Mouse (Mus musculus): ENCODE results near the gene Rgl3. TPM values are rescaled to one million over a fixed set of nuclear protein-coding genes. Genes with fewer than 3 reads are reported as not detected.

Rgl3 gene
- polyA plus RNA-seq, 1 experiment from 2014 or later, result 2.1 TPM

GRCm38 (mm10) chr9:21963417-21963816, 25.8 kb downstream of the Rgl3 start, which contains the start of gene Epor:
TSS of gene Epor (minus strand) at chr9:21963506.
- Histone ChIP-seq H3K36me3 (ENCODE audit: control insufficient read depth, insufficient read depth, low read length) (no peaks in the 10 kb centered on the region), H3K9ac (ENCODE audit: low read depth, low read length) (peak within 1 kb of the TSS; percentile 41), H3K4me3 (ENCODE audit: low read length) (peak within 1 kb of the TSS; percentile 41), H3K9me3 (ENCODE audit: control insufficient read depth, low read length) (no peaks in the 10 kb centered on the region), H3K4me1 (ENCODE audit: control insufficient read depth, insufficient read depth, low read depth, low read length) (peaks cover 15% of the 10 kb centered on the region), H3K4me2 (ENCODE audit: low read length) (peak within 1 kb of the TSS; percentile 59), H3K27ac (ENCODE audit: low read depth, low read length) (no peak within 1 kb of the TSS), H3K27me3 (replicated peaks; ENCODE audit: control insufficient read depth, insufficient read depth, low read length) (peaks cover 35% of the 10 kb centered on the region)
- ATAC-seq, result peak; percentile 35; the same call in 1 of the 2 replicates
- 14% methylated on average over 8 of the region's 8 CpGs for WGBS

GRCm38 (mm10) chr9:21962416-21963059, 26.7 kb downstream of the Rgl3 start:
- H3K36me3 ChIP-seq (ENCODE audit: control insufficient read depth, insufficient read depth, low read length), result no peaks in the 10 kb centered on the region
- H3K4me2 ChIP-seq (ENCODE audit: low read length), result peak overlapping the region; percentile 59
- ATAC-seq, result peak; percentile 28; the same call in 1 of the 2 replicates
- H3K4me3 ChIP-seq (ENCODE audit: low read length), result peak overlapping the region; percentile 41
- H3K4me1 ChIP-seq (ENCODE audit: control insufficient read depth, insufficient read depth, low read depth, low read length), result peaks cover 15% of the 10 kb centered on the region
- H3K9ac ChIP-seq (ENCODE audit: low read depth, low read length), result peak overlapping the region; percentile 41
- no peaks in the 10 kb centered on the region for H3K9me3 ChIP-seq (ENCODE audit: control insufficient read depth, low read length)
- H3K27me3 ChIP-seq (replicated peaks; ENCODE audit: control insufficient read depth, insufficient read depth, low read length), result peaks cover 35% of the 10 kb centered on the region
- H3K27ac ChIP-seq (ENCODE audit: low read depth, low read length), result no peak overlapping the region
- 4% methylated on average over 31 of the region's 34 CpGs for WGBS

GRCm38 (mm10) chr9:21962010-21962409, 27.2 kb downstream of the Rgl3 start:
- Histone ChIP-seq H3K27ac (ENCODE audit: low read depth, low read length) (no peak overlapping the region), H3K27me3 (replicated peaks; ENCODE audit: control insufficient read depth, insufficient read depth, low read length) (peaks cover 35% of the 10 kb centered on the region), H3K36me3 (ENCODE audit: control insufficient read depth, insufficient read depth, low read length) (no peaks in the 10 kb centered on the region), H3K4me2 (ENCODE audit: low read length) (peak overlapping the region; percentile 59), H3K4me1 (ENCODE audit: control insufficient read depth, insufficient read depth, low read depth, low read length) (peaks cover 15% of the 10 kb centered on the region), H3K4me3 (ENCODE audit: low read length) (peak overlapping the region; percentile 41), H3K9me3 (ENCODE audit: control insufficient read depth, low read length) (no peaks in the 10 kb centered on the region), H3K9ac (ENCODE audit: low read depth, low read length) (peak overlapping the region; percentile 41)
- WGBS, result 0% methylated on average over 15 of the region's 15 CpGs
- no peak for ATAC-seq

GRCm38 (mm10) chr9:21961366-21961980, 27.8 kb downstream of the Rgl3 start:
- Histone ChIP-seq H3K27me3 (replicated peaks; ENCODE audit: control insufficient read depth, insufficient read depth, low read length) (peaks cover 35% of the 10 kb centered on the region), H3K9ac (ENCODE audit: low read depth, low read length) (peak overlapping the region; percentile 41; the same call in 1 of the 2 replicates), H3K4me1 (ENCODE audit: control insufficient read depth, insufficient read depth, low read depth, low read length) (peaks cover 17% of the 10 kb centered on the region), H3K4me3 (ENCODE audit: low read length) (peak overlapping the region; percentile 41), H3K9me3 (ENCODE audit: control insufficient read depth, low read length) (no peaks in the 10 kb centered on the region), H3K36me3 (ENCODE audit: control insufficient read depth, insufficient read depth, low read length) (no peaks in the 10 kb centered on the region), H3K27ac (ENCODE audit: low read depth, low read length) (no peak overlapping the region), H3K4me2 (ENCODE audit: low read length) (peak overlapping the region; percentile 59)
- ATAC-seq, result no peak
- 2% methylated on average over 35 of the region's 35 CpGs for WGBS

- WGBS, result 11% methylated on average over 26 of the region's 26 CpGs
Observed at GRCm38 (mm10) chr9:21960558-21961208, 28.6 kb downstream of the Rgl3 start.

GRCm38 (mm10) chr9:21960135-21960534, 29.1 kb downstream of the Rgl3 start:
- no peak overlapping the region for H3K4me3 ChIP-seq (ENCODE audit: low read length)
- H3K9ac ChIP-seq (ENCODE audit: low read depth, low read length), result no peak overlapping the region
- H3K36me3 ChIP-seq (ENCODE audit: control insufficient read depth, insufficient read depth, low read length), result no peaks in the 10 kb centered on the region
- no peak overlapping the region for H3K27ac ChIP-seq (ENCODE audit: low read depth, low read length)
- H3K9me3 ChIP-seq (ENCODE audit: control insufficient read depth, low read length), result no peaks in the 10 kb centered on the region
- H3K27me3 ChIP-seq (replicated peaks; ENCODE audit: control insufficient read depth, insufficient read depth, low read length), result peaks cover 35% of the 10 kb centered on the region
- no peak overlapping the region for H3K4me2 ChIP-seq (ENCODE audit: low read length)
- H3K4me1 ChIP-seq (ENCODE audit: control insufficient read depth, insufficient read depth, low read depth, low read length), result peaks cover 20% of the 10 kb centered on the region
- ATAC-seq, result no peak
- WGBS, result 59% methylated on average over 9 of the region's 9 CpGs

More at GRCm38 (mm10) chr9:21960558-21961208, 28.6 kb downstream of the Rgl3 start:
- no peak overlapping the region for H3K27ac ChIP-seq (ENCODE audit: low read depth, low read length)
- H3K4me1 ChIP-seq (ENCODE audit: control insufficient read depth, insufficient read depth, low read depth, low read length), result peaks cover 20% of the 10 kb centered on the region
- no peak for ATAC-seq
- no peaks in the 10 kb centered on the region for H3K36me3 ChIP-seq (ENCODE audit: control insufficient read depth, insufficient read depth, low read length)
- no peak overlapping the region for H3K4me2 ChIP-seq (ENCODE audit: low read length)
- no peak overlapping the region for H3K4me3 ChIP-seq (ENCODE audit: low read length)
- H3K27me3 ChIP-seq (replicated peaks; ENCODE audit: control insufficient read depth, insufficient read depth, low read length), result peaks cover 35% of the 10 kb centered on the region
- no peak overlapping the region for H3K9ac ChIP-seq (ENCODE audit: low read depth, low read length)
- no peaks in the 10 kb centered on the region for H3K9me3 ChIP-seq (ENCODE audit: control insufficient read depth, low read length)

- ATAC-seq, result no peak
- Histone ChIP-seq H3K4me2 (ENCODE audit: low read length) (no peak overlapping the region), H3K27ac (ENCODE audit: low read depth, low read length) (no peak overlapping the region), H3K4me1 (ENCODE audit: control insufficient read depth, insufficient read depth, low read depth, low read length) (peaks cover 20% of the 10 kb centered on the region), H3K9ac (ENCODE audit: low read depth, low read length) (no peak overlapping the region), H3K4me3 (ENCODE audit: low read length) (no peak overlapping the region), H3K27me3 (replicated peaks; ENCODE audit: control insufficient read depth, insufficient read depth, low read length) (peaks cover 35% of the 10 kb centered on the region), H3K9me3 (ENCODE audit: control insufficient read depth, low read length) (no peaks in the 10 kb centered on the region), H3K36me3 (ENCODE audit: control insufficient read depth, insufficient read depth, low read length) (no peaks in the 10 kb centered on the region)
- 86% methylated on average over 7 of the region's 7 CpGs for WGBS
Observed at GRCm38 (mm10) chr9:21959244-21959643, 30.0 kb downstream of the Rgl3 start.

GRCm38 (mm10) chr9:21958372-21958771, 30.9 kb downstream of the Rgl3 start:
- Histone ChIP-seq H3K4me2 (ENCODE audit: low read length) (no peak overlapping the region), H3K4me1 (ENCODE audit: control insufficient read depth, insufficient read depth, low read depth, low read length) (peaks cover 21% of the 10 kb centered on the region), H3K27me3 (replicated peaks; ENCODE audit: control insufficient read depth, insufficient read depth, low read length) (peaks cover 32% of the 10 kb centered on the region), H3K36me3 (ENCODE audit: control insufficient read depth, insufficient read depth, low read length) (no peaks in the 10 kb centered on the region), H3K9ac (ENCODE audit: low read depth, low read length) (no peak overlapping the region), H3K4me3 (ENCODE audit: low read length) (no peak overlapping the region), H3K27ac (ENCODE audit: low read depth, low read length) (no peak overlapping the region), H3K9me3 (ENCODE audit: control insufficient read depth, low read length) (no peaks in the 10 kb centered on the region)
- WGBS, result 93% methylated on average over 5 of the region's 5 CpGs
- ATAC-seq, result no peak

All from hindbrain, embryonic 16.5 days (tissue).